Mouse (Mus musculus) heart, embryonic 14.5 days (tissue): ENCODE results near the gene Prkaca. TPM values are rescaled to one million over a fixed set of nuclear protein-coding genes. Genes with fewer than 3 reads are reported as not detected.

Experiments used
- ATAC-seq: fragments of 200-750 bp; cut with Nextera tagmentation; 2 replicates; pipeline ENCODE4 v1.8.0; 2017; ENCODE audit warnings: low read depth, moderate TSS enrichment; ENCODE audit not compliant: insufficient number of reproducible peaks, insufficient read depth, low FRiP score
- H3K27ac ChIP-seq, 2 experiments: fragments of 200-500 bp in 1 of 2; fragments of 300-500 bp in 1 of 2; sonication (generic) in 1 of 2; replicated peaks in 1 of 2; 2 replicates each; pipeline ENCODE4 v1.5.1; 2012 to 2014; ENCODE audit warnings: low read depth in 2 of 2, low read length in 2 of 2, control low read depth in 1 of 2, mild to moderate bottlenecking in 1 of 2, mixed read lengths in 1 of 2; ENCODE audit not compliant: control insufficient read depth in 1 of 2, insufficient read depth in 1 of 2
- H3K27me3 ChIP-seq: fragments of 300-500 bp; sonication (generic); 2 replicates; pipeline ENCODE4 v1.6.1; 2014; ENCODE audit warnings: mild to moderate bottlenecking, low read length, control low read depth; ENCODE audit not compliant: control insufficient read depth, insufficient read depth
- H3K36me3 ChIP-seq: fragments of 300-500 bp; sonication (generic); 2 replicates; pipeline ENCODE4 v1.6.1; 2014; ENCODE audit warnings: mild to moderate bottlenecking, control low read depth, low read length, mixed read lengths; ENCODE audit not compliant: control insufficient read depth, insufficient read depth
- H3K4me1 ChIP-seq, 2 experiments: fragments of 200-500 bp in 1 of 2; fragments of 300-500 bp in 1 of 2; sonication (generic) in 1 of 2; 2 replicates each; pipeline ENCODE4 v1.6.1; 2012 to 2014; ENCODE audit warnings: low read length in 2 of 2, control low read depth in 1 of 2, mixed read lengths in 1 of 2; ENCODE audit not compliant: control insufficient read depth in 2 of 2, insufficient read depth in 2 of 2
- H3K4me2 ChIP-seq: fragments of 300-500 bp; sonication (generic); 2 replicates; pipeline ENCODE4 v1.6.1; 2014; ENCODE audit warnings: mild to moderate bottlenecking, low read length
- H3K4me3 ChIP-seq, 2 experiments: fragments of 200-500 bp in 1 of 2; fragments of 300-500 bp in 1 of 2; sonication (generic) in 1 of 2; 2 replicates each; pipeline ENCODE4 v1.5.1; 2012 to 2014; ENCODE audit warnings: low read length in 2 of 2, mild to moderate bottlenecking in 2 of 2, control low read depth in 1 of 2, low read depth in 1 of 2, moderate library complexity in 1 of 2; ENCODE audit not compliant: control insufficient read depth in 1 of 2, insufficient read depth in 1 of 2
- H3K9ac ChIP-seq: fragments of 300-500 bp; sonication (generic); 2 replicates; pipeline ENCODE4 v1.6.1; 2014; ENCODE audit warnings: mild to moderate bottlenecking, low read length
- H3K9me3 ChIP-seq: fragments of 300-500 bp; sonication (generic); 2 replicates; pipeline ENCODE4 v1.6.1; 2016; ENCODE audit warnings: low read length, control low read depth; ENCODE audit not compliant: control insufficient read depth
- WGBS: fragments of 180-500 bp; shearing (Covaris S2); extraction: QIAGEN DNeasy Blood & Tissue Kit; methylation state at CpG from one replicate; pipeline ENCODE4 v1.1.7; 2014; 5-methylcytosine and 5-hydroxymethylcytosine counted together
- polyA plus RNA-seq: library from polyadenylated mRNA; unstranded; fragments of >200 nt; fragmentation: Nextera tagmentation; extraction: Ambion mirVana; gene quantifications from 2 replicates; pipeline ENCODE4 v1.2.1, GENCODE M21; 2014

Gene Prkaca
- polyA plus RNA-seq, 1 experiment from 2014 or later: 211 TPM

DNA sequence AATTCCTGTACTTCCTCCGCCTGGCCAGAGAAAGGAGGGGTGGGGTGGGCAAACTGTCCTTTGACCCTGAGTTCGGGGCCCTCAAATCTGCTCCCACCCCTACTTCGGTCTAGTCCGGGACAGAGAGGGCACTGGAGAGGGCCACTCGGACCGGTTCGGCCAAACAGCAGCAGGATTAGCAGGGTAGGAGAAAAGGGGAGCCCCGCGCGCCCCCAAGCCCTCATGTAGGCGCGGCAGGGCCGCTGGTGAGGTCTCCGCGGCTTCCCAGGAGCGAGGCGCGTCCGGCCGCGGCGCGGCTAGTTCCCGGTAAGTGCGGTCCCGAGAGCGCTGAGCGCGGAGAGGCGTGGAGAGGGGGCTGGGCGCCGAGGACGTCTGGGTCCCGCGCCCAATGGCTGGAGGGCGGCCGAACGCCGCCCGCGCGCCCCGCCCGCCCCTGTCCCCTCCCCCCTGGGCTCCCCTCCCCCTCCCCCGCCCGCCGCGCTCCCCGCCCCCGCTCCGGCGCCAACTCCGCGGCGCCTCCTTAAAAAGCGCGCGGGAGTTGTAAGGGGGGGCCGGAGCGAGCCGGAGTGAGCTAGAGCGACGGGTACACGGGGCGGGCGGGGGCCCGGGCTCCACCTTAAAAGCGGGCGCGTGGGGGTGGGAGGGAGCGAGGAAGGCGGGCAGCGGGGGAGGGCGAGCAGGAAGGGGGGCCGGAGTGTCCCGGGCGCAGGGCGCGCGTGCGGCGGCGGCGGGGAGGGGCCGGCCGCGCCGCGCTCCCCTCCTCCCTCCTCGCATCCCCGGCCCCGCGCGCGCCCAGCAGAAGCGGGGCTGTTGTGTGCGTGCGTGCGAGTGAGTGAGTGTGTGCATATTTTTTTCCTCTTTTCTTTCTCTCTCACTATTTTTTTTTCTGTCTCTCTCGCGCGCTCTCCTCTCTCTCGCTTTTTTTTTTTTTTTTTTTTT is 24.0 kb downstream of the Prkaca start:
- Histone ChIP-seq H3K9ac (peak overlapping the region; percentile 91), H3K9me3 (no peaks in the 10 kb centered on the region), H3K27ac (peak overlapping the region; percentile 92 to 95), H3K4me2 (peak overlapping the region; percentile 94), H3K4me1 (peaks cover 15 to 19% of the 10 kb centered on the region in 2 experiments), H3K4me3 (peak overlapping the region; percentile 85 to 86), H3K36me3 (peaks cover 60% of the 10 kb centered on the region), H3K27me3 (no peaks in the 10 kb centered on the region)
- peak; percentile 81 for ATAC-seq
- under 1% methylated on average over 36 of the region's 103 CpGs for WGBS

DNA sequence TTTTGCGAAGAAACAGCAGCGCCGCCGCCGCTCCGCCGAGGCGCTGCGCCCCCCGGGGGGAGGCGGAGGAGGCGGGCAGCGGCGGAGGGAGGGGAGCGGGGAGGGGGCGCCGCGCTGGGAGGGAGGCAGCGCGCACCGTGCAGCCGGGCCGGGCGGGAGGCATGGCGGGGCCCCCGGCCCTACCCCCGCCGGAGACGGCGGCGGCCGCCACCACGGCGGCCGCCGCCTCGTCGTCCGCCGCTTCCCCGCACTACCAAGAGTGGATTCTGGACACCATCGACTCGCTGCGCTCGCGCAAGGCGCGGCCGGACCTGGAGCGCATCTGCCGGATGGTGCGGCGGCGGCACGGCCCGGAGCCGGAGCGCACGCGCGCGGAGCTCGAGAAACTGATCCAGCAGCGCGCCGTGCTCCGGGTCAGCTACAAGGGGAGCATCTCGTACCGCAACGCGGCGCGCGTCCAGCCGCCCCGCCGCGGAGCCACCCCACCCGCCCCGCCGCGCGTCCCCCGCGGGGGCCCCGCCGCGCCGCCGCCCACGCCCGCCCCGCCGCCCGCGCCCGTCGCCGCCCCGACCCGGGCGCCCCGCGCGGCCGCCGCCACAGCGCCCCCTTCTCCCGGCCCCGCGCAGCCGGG is 24.8 kb downstream of the Prkaca start, which contains the start of gene Samd1:
Samd1 (plus strand) TSS at position 162 of the 631 bp plus-strand sequence.
- Histone ChIP-seq H3K27me3 (no peaks in the 10 kb centered on the region), H3K4me3 (peak within 1 kb of the TSS; percentile 85 to 86), H3K4me2 (peak within 1 kb of the TSS; percentile 94), H3K9ac (peak within 1 kb of the TSS; percentile 91), H3K9me3 (no peaks in the 10 kb centered on the region), H3K36me3 (peaks cover 57% of the 10 kb centered on the region), H3K27ac (peak within 1 kb of the TSS; percentile 92 to 95), H3K4me1 (peaks cover 15 to 19% of the 10 kb centered on the region in 2 experiments)
- ATAC-seq: no peak
- under 1% methylated on average over 72 of the region's 112 CpGs for WGBS

DNA sequence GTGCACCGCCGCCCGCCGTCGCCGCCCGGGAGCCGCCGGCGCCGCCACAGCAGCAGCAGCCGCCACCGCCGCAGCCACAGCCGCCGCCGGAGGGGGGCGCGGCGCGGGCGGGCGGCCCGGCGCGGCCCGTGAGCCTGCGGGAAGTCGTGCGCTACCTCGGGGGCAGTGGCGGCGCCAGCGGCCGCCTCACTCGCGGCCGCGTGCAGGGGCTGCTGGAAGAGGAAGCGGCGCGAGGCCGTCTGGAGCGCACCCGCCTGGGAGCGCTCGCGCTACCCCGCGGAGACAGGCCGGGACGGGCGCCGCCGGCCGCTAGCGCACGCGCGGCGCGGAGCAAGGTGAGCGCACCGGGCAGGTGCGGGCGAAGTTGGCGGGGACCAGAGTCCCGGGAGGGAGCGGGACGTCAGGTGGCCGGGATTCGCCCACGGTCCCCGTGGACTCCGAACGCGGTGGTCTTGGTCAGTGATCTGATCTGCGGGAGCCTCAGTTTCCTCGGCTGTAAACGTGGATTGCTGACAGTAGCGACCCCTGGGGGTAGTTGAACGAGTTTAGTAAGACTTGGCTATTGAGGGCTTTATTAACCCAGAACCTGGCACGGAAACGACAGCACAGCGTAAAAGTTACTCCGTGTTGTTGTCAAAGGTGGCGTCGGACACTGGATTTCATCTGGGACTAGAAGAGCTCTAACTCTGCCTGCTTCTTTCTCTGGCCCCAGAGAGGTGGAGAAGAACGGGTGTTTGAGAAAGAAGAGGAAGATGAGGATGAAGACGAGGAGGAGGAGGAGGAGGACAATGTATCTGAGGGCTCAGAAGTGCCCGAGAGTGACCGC is 25.7 kb downstream of the Prkaca start:
- H3K4me2 ChIP-seq: peak overlapping the region; percentile 94
- peak overlapping the region; percentile 91 for H3K9ac ChIP-seq
- no peak for ATAC-seq
- H3K27me3 ChIP-seq: no peaks in the 10 kb centered on the region
- 2% methylated on average over 62 of the region's 92 CpGs for WGBS
- peak overlapping the region; percentile 6 to 95; a peak in 3 of 4 replicates for H3K27ac ChIP-seq
- peaks cover 15 to 19% of the 10 kb centered on the region in 2 experiments for H3K4me1 ChIP-seq
- no peaks in the 10 kb centered on the region for H3K9me3 ChIP-seq
- H3K4me3 ChIP-seq: peak overlapping the region; percentile 52 to 82
- peaks cover 57% of the 10 kb centered on the region for H3K36me3 ChIP-seq

DNA sequence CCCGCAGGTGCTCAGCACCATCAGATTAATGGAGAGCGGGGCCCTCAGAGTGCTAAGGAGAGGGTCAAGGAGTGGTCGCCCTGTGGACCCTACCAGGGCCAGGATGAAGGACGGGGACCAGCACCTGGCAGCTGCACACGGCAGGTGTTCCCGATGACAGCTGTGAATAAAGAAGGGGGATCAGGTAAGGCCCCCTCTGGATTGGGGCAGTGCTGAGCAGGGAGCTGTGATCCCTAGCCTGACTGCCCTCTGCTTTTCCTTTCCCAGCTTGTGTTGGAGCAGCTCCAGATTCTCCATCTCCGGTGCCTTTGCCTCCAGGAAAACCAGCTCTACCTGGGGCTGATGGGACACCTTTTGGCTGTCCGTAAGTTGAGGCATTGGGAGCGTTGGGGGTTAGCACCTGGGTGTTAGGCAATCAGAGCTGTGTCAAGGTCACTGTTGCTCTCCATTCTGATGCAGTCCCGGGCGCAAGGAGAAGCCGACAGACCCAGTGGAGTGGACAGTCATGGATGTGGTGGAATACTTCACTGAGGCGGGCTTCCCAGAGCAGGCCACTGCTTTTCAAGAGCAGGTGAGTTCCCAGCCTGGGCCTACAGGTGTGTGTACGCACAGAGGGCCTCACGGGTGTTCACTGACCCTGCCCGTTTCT is 26.4 kb downstream of the Prkaca start:
- H3K36me3 ChIP-seq: peaks cover 50% of the 10 kb centered on the region
- no peak for ATAC-seq
- peak overlapping the region; percentile 91 for H3K9ac ChIP-seq
- peak overlapping the region; percentile 94 for H3K4me2 ChIP-seq
- WGBS: 66% methylated on average over 16 of the region's 16 CpGs
- peaks cover 18 to 25% of the 10 kb centered on the region in 2 experiments for H3K4me1 ChIP-seq
- H3K9me3 ChIP-seq: no peaks in the 10 kb centered on the region
- H3K27ac ChIP-seq: no peak overlapping the region
- H3K4me3 ChIP-seq: peak overlapping the region; percentile 52 to 82
- no peaks in the 10 kb centered on the region for H3K27me3 ChIP-seq

DNA sequence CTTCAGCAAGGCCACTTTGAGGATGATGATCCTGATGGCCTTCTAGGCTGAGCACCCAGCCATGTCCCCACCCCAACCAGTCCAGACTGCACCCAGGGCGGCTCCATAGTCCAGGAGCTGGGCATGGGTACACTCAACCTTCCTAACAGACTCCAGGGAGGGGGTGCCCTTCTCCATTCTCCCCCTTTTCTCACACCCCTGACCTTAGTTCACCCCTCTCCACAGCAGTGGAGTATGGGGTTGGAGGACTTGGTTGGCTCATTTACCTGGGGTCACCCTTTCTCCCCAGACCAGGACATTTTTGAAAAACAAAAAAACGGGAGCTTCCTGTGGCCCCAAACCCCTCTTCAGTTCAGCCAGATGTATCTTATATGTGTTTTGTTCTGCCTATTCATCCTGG is 27.0 kb downstream of the Prkaca start:
- Histone ChIP-seq H3K27me3 (no peaks in the 10 kb centered on the region), H3K4me2 (no peak overlapping the region; the same call in 1 of the 2 replicates), H3K27ac (no peak overlapping the region), H3K9ac (no peak overlapping the region), H3K36me3 (peaks cover 44% of the 10 kb centered on the region), H3K9me3 (no peaks in the 10 kb centered on the region), H3K4me3 (no peak overlapping the region), H3K4me1 (peaks cover 18 to 27% of the 10 kb centered on the region in 2 experiments)
- no peak for ATAC-seq
- WGBS: 100% methylated on average over 2 of the region's 2 CpGs

DNA sequence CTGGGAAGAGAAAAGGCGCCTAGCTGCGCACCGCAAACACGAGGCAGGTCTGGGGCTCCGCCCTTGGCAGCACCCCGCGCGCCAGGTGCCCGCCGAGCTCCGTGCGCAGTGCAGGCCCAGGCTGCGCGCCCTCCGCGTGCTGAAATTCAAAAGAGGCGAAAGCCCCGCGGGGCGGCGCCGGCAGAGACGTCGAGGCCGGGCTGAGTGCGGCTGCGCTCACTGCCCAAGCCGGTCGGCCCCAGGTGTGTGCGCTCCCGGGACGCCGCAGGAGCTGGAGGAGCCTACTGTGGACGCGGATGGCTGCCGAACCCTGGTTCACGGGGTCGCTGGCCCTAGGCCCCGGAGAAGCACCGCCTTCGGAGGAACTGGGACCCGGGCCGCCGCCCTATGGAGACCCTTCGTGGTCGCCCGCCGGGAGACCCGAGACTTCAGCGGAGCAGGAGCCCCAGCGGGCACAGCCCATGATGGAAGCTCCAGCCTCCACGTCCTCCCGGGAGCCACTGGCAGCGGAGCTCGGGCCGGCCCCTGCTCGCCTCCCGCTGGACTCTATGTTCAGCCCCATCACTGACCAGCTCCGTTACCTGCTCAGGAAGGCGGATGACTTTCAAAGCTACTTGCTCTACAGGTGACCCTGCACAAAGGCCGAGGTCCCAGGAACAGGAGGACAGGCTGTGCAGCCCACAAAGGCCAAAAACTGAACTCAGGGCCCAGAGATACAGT is 28.6 kb downstream of the Prkaca start, which contains the start of gene 1700067K01Rik:
1700067K01Rik (plus strand) TSS at position 222 of the 720 bp plus-strand sequence.
- 44% methylated on average over 61 of the region's 61 CpGs for WGBS
- no peak for ATAC-seq
- H3K4me1 ChIP-seq: peaks cover 15 to 24% of the 10 kb centered on the region in 2 experiments
- no peaks in the 10 kb centered on the region for H3K27me3 ChIP-seq
- H3K9ac ChIP-seq: peak within 1 kb of the TSS; percentile 32; the same call in 1 of the 2 replicates
- no peaks in the 10 kb centered on the region for H3K9me3 ChIP-seq
- H3K4me3 ChIP-seq: no peak within 1 kb of the TSS
- H3K36me3 ChIP-seq: peaks cover 35% of the 10 kb centered on the region
- H3K27ac ChIP-seq: no peak within 1 kb of the TSS
- no peak within 1 kb of the TSS; the same call in 1 of the 2 replicates for H3K4me2 ChIP-seq
